In genomic region chr9:83882191-83882590, GRCm38 (mm10) we compare ENCODE assay signal across 14 mouse cellular contexts. TPM values are rescaled to one million over a fixed set of nuclear protein-coding genes. Genes with fewer than 3 reads are reported as not detected.
A peak's percentile ranks its signal among the peaks of the same experiment; 100 is the strongest.
DNase-seq lines count a peak whose midpoint lies in the region; TF ChIP-seq lines count a peak whose summit lies in the region.
"Had no signal": no experiment of that assay in that cellular context is flagged by ENCODE, and none has a peak within 500 bp of the region (broad histone marks: within the 10 kb centered on the region; RNA-seq: fewer than 3 reads in every experiment).

No protein-coding gene starts in this region.

- no peak for TF ChIP-seq CTCF in left cerebral cortex, adult 2 months (IDR thresholded peaks at IDR 0.05)

- no peak overlapping the region for H3K27ac ChIP-seq in left cerebral cortex, adult 2 months
- H3K27ac ChIP-seq in forebrain, embryonic 10.5 days = no peak overlapping the region
- H3K27ac ChIP-seq: hindbrain, postnatal 0 days; limb, embryonic 12.5 days; midbrain, embryonic 10.5 days had no signal

- H3K27me3 ChIP-seq in forebrain, embryonic 10.5 days (ENCODE audit: poor library complexity, severe bottlenecking) = no peaks in the 10 kb centered on the region
- H3K27me3 ChIP-seq: limb, embryonic 12.5 days had no signal

- 89% methylated on average over 6 of the region's 6 CpGs for WGBS in forebrain, embryonic 10.5 days

- no peaks in the 10 kb centered on the region for H3K9me3 ChIP-seq in forebrain, embryonic 10.5 days
- H3K9me3 ChIP-seq: limb, embryonic 12.5 days; midbrain, embryonic 10.5 days had no signal

- DNase-seq in adrenal gland, adult 2 months = peak; percentile 44
- DNase-seq in adrenal gland, adult 18-20 months (ENCODE audit: low spot score in 2 of 2) = no peak
- peak; percentile 4 for DNase-seq in left cerebral cortex, postnatal 4 days
- no peak for DNase-seq in left cerebral cortex, adult 2 months (ENCODE audit: extremely low spot score in 1 of 2, low spot score in 2 of 2)
- peak; percentile 5 to 10 for DNase-seq in cerebellum, postnatal 25 days
- peak; percentile 83 for DNase-seq in urinary bladder, postnatal 14 days (ENCODE audit: low spot score)
- DNase-seq in right cerebral cortex, postnatal 4 days = no peak
- no peak for DNase-seq in forebrain, embryonic 10.5 days (ENCODE audit: extremely low spot score, low spot score)
- DNase-seq: heart, postnatal 14 days; kidney, adult 9 months; thymus, postnatal 14 days had no signal

- no peaks in the 10 kb centered on the region for H3K4me1 ChIP-seq in forebrain, embryonic 10.5 days
- H3K4me1 ChIP-seq: limb, embryonic 12.5 days had no signal

- peaks cover 20% of the 10 kb centered on the region for H3K36me3 ChIP-seq in forebrain, embryonic 10.5 days (replicated peaks)

- H3K4me3 ChIP-seq in left cerebral cortex, adult 2 months = no peak overlapping the region
- H3K4me3 ChIP-seq in forebrain, embryonic 10.5 days = no peak overlapping the region
- H3K4me3 ChIP-seq: limb, embryonic 12.5 days; midbrain, embryonic 10.5 days had no signal

- intact Hi-C loops in left cerebral cortex, postnatal 4 days (cut with DNase I) = no loop called here
- intact Hi-C loops in left cerebral cortex, adult 2 months (cut with DNase I) = no loop called here

RNA-seq across cellular contexts. Expression of gene Bckdhb, which starts 42.8 kb away (rescaled TPM):
- total RNA-seq in adrenal gland, adult 2 months (2021) = 100 to 1,000 TPM; 100 to 104 TPM
- 19.8 and 20.7 TPM in 2 replicates for polyA plus RNA-seq in adrenal gland, adult 2 months (2012; rRNA removed)
- 100 to 1,000 TPM in 1 of 2 experiments, 10 to 100 TPM in 1; 75.3 to 113 TPM for total RNA-seq in adrenal gland, adult 18-20 months (2021)
- total RNA-seq in left cerebral cortex, postnatal 4 days (2021) = 10 to 100 TPM; 27.7 to 29.6 TPM
- total RNA-seq in left cerebral cortex, adult 2 months (2021) = 10 to 100 TPM; 39.7 to 41.9 TPM
- polyA plus RNA-seq in forebrain, embryonic 10.5 days (2016; fragmentation: Nextera tagmentation; extraction: Ambion mirVana) = 66.4 and 66.8 TPM in 2 replicates

RNA-seq across cellular contexts. Expression of gene Ttk, which starts 47.7 kb away (rescaled TPM):
- 1 to 10 TPM; 1.2 to 6.5 TPM for total RNA-seq in adrenal gland, adult 2 months (2021)
- polyA plus RNA-seq in adrenal gland, adult 2 months (2012; rRNA removed) = 0.03 and 0.10 TPM in 2 replicates
- total RNA-seq in adrenal gland, adult 18-20 months (2021) = 1 to 10 TPM in 1 of 2 experiments, under 1 TPM in 1; 0.26 to 2.5 TPM
- total RNA-seq in left cerebral cortex, postnatal 4 days (2021) = 1 to 10 TPM; 4.2 to 4.8 TPM
- under 1 TPM; 0.49 to 0.72 TPM for total RNA-seq in left cerebral cortex, adult 2 months (2021)
- 53.6 and 56.2 TPM in 2 replicates for polyA plus RNA-seq in forebrain, embryonic 10.5 days (2016; fragmentation: Nextera tagmentation; extraction: Ambion mirVana)

Comparison
In these comparisons a context has a peak if more than half of its experiments do, and no peak if none do; other contexts are left out.
1. DNase-seq: peak in adrenal gland, adult 2 months (single experiment), left cerebral cortex, postnatal 4 days (single experiment), cerebellum, postnatal 25 days (2 of 2) and urinary bladder, postnatal 14 days (single experiment); none in adrenal gland, adult 18-20 months (0 of 2), left cerebral cortex, adult 2 months (0 of 2), right cerebral cortex, postnatal 4 days (single experiment) and forebrain, embryonic 10.5 days (single experiment).